Mouse (Mus musculus): ENCODE data around the gene Smoc2.
A peak's percentile ranks its signal among the peaks of the same experiment; 100 is the strongest.

- TF ChIP-seq CTCF (IDR thresholded peaks at IDR 0.05; ENCODE audit: low read depth), result peak; percentile 33
- TF ChIP-seq EP300 (IDR thresholded peaks at IDR 0.05; ENCODE audit: low read depth), result no peak
Observed at GRCm38 (mm10) chr17:14233658-14234057, 45.6 kb upstream of the Smoc2 start.
